Mouse (Mus musculus): ENCODE results near the gene Tbc1d20.

Gene Tbc1d20

DNA sequence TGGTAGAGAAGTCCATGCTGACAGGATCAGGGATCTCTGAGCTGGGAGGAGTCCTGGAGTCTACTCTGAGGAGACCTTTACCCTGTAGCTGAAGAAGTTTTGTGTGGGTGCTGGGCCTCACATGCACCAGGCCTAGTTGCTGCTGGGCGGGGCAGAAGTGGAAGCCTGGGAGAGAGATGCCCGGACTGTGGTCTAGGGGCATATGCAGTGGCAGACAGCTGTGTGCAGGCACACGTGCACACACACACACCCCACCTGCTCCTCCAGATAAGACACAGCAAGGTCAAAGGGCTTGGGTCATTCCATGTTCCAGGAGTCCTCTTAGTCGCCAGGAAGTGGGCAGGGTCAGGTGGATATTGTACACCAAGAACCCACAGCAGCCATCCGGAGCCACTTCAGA, 66.0 kb downstream of the Tbc1d20 start:
- no peak for DNase-seq (ENCODE audit: low read depth, low spot score)

DNA sequence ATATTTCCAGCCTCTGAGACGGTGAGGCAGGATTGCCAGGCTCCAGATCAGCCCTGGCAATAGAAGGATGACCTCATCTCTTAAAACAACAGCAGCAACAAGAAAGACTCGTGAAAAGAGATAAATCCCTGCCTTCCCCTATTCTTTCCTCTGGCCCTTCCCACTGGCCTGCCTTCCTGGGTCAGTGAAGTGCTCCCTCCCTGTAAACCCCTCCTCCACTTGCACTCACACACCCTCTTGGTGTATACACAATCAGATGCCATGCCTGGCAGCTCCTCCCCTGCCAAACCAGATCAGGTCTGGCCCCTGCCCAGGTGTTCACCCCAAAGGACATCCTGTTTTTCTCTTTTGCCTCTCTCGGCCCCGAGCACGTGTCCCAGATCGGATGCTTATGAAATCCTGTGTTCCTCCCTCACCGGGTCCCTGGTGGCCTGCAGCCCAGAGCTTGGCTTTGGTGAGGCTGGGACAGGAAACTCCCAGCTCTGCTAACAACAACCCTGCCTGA, 66.7 kb downstream of the Tbc1d20 start:
- DNase-seq (ENCODE audit: low read depth, low spot score) = no peak

- no peak for DNase-seq (ENCODE audit: low read depth, low spot score)
These were observed 67.6 kb downstream of the Tbc1d20 start for GRCm38 (mm10) chr2:152361193-152361592.

All from R1 (cell line).